Mouse (Mus musculus) embryo, embryonic 9.5 days (tissue): ENCODE measurements around the gene Syngr2.

ENCODE experiments used
- DNase-seq: peaks from one replicate; pipeline ENCODE4 v3.0.0-alpha.2; 2017; ENCODE audit errors: extremely low spot score

Syngr2 gene

GRCm38 (mm10) chr11:117809407-117810311 is at the start of gene Syngr2, which contains the start of gene Gm20708:
Gene Syngr2 (plus strand): TSS chr11:117809668.
Gene Gm20708 (plus strand): TSS chr11:117809668.
- DNase-seq: peak; percentile 86

- no peak for DNase-seq
Observed at GRCm38 (mm10) chr11:117760374-117761119, 48.9 kb upstream of the Syngr2 start.

GRCm38 (mm10) chr11:117761801-117762200 is 47.7 kb upstream of the Syngr2 start:
- DNase-seq: no peak

- no peak for DNase-seq
Observed at GRCm38 (mm10) chr11:117762246-117762645, 47.2 kb upstream of the Syngr2 start.

GRCm38 (mm10) chr11:117764319-117764718 is 45.1 kb upstream of the Syngr2 start:
- DNase-seq: no peak

GRCm38 (mm10) chr11:117765361-117765760 is 44.1 kb upstream of the Syngr2 start:
- DNase-seq: no peak

GRCm38 (mm10) chr11:117766275-117766674 is 43.2 kb upstream of the Syngr2 start:
- no peak for DNase-seq

- DNase-seq: no peak
Observed at GRCm38 (mm10) chr11:117768725-117769682, 40.5 kb upstream of the Syngr2 start.

- no peak for DNase-seq
Observed at GRCm38 (mm10) chr11:117769683-117770047, 39.8 kb upstream of the Syngr2 start.

- DNase-seq: no peak
Observed at GRCm38 (mm10) chr11:117770407-117770806, 39.1 kb upstream of the Syngr2 start.

GRCm38 (mm10) chr11:117772352-117772751 is 37.1 kb upstream of the Syngr2 start:
- no peak for DNase-seq

GRCm38 (mm10) chr11:117774925-117775324 is 34.5 kb upstream of the Syngr2 start:
- no peak for DNase-seq

GRCm38 (mm10) chr11:117775540-117775939 is 33.9 kb upstream of the Syngr2 start:
- no peak for DNase-seq

GRCm38 (mm10) chr11:117776085-117776792 is 33.2 kb upstream of the Syngr2 start:
- DNase-seq: no peak

- DNase-seq: no peak
Observed at GRCm38 (mm10) chr11:117777111-117777510, 32.4 kb upstream of the Syngr2 start.

- no peak for DNase-seq
Observed at GRCm38 (mm10) chr11:117778031-117778430, 31.4 kb upstream of the Syngr2 start.

- no peak for DNase-seq
Observed at GRCm38 (mm10) chr11:117778851-117779433, 30.5 kb upstream of the Syngr2 start.

- DNase-seq: peak; percentile 76
Observed at GRCm38 (mm10) chr11:117779434-117780198, 29.9 kb upstream of the Syngr2 start.

GRCm38 (mm10) chr11:117780199-117780515 is 29.3 kb upstream of the Syngr2 start:
- DNase-seq: no peak

GRCm38 (mm10) chr11:117780582-117781111 is 28.8 kb upstream of the Syngr2 start:
- peak; percentile 79 for DNase-seq
